Mouse (Mus musculus) cerebellum, adult 2 months (tissue): ENCODE data around the gene Ddr2.

Experiments
- CTCF ChIP-seq: fragments of 200-500 bp; IDR thresholded peaks from 2 replicates; pipeline ENCODE4 v1.5.1; 2011; ENCODE audit warnings: low read depth, mild to moderate bottlenecking, control low read depth, low read length, moderate library complexity, borderline replicate concordance; ENCODE audit not compliant: insufficient read depth
- POLR2A ChIP-seq: fragments of 200-500 bp; IDR thresholded peaks from 2 replicates; pipeline ENCODE4 v1.6.1; 2011; ENCODE audit warnings: low read length, control low read depth, borderline replicate concordance; ENCODE audit not compliant: insufficient read depth

DNA sequence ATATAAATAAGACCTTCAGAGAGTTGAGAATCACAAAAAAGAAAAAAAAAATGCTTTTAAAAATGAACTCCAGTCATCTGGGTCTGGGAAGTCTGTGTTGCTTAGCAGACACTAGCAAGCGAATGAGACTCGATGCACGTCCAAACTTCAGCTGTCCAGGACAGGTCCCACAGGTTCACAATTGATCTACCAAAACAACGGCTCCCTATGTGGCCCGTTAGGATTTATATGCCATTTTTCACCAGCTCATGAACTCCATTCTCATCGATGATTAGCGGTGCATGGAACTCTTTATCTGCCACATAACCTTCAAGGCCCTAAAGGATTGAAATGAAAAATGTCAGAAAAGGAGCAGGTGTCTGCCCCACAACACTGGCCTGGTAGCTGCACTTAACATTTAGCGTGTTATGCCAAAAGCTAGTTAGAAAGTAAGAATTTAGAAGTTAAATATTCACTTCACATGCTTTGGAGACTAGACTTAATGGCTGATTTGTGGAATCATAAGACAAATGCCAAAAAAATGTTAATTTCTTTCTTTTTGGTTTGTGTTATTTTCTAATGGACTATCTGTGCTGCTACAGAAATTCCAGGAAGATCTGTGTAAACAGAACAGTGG lies 31.8 kb upstream of the Ddr2 start:
- no peak for TF ChIP-seq CTCF
- no peak for TF ChIP-seq POLR2A
